Mouse (Mus musculus): ENCODE measurements around the gene Olfr1230.

Olfr1230 gene

DNA sequence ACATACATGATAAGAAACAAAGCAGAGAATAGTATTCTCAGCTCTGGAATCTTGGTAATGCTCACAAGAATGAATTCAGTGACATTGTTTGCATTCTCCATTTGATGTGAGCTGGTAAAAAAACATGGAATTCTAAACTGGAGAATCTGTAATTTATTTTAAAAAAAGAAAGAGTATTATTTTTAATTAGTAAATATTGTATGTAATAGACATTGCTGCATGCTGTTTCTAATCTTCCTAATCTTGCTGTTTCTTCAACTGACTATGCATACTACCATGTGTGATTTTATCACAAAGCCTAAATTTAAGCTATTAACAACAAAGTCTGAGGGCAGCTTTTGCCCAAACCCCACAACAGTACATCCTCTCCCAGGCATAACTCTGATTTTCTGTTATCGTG, at the start of gene Olfr1230:
Gene Olfr1230, minus strand, starts transcription at position 101 of the 400 bp plus-strand sequence.
- no peak for DNase-seq

DNA sequence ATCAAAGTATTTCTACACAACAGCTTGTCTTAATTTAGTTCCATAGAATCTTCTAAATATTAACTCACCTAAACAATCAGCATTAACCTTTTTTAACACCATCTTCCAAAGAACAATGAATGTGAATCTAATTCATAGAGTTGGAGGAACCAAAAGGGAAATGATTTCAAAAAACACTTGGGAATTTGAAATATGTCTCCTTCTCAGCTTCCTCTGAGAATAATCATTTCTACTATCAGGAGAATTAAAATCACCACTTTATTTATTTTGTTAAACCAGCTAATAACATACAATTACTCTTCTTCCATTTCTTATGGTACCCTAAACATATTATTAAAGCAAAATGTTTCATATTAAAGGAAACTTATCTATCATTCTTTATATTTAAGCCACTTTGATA, 45.2 kb upstream of the Olfr1230 start, which contains the start of gene Olfr1233:
Gene Olfr1233, minus strand, starts transcription at position 101 of the 400 bp plus-strand sequence.
- no peak for DNase-seq

DNA sequence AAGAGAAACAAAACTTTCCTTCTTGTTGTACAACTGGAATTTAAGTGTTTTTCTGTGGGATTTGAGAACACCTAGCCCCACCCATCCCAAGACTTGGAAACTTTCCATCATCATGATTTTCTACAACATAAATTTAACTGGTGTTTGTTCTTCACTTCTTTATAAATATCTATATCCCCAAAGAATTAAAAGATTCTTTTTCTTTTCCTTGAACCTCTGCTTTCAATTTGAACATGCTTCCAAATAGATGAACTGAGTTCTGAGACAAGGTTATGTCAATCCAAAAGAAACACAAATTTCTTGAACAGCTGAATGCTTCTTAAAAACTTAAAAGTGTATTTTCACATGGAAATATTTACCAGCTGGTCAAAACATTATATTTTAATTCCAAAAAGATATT, 32.5 kb upstream of the Olfr1230 start, which contains the start of gene Olfr1232:
Gene Olfr1232, minus strand, starts transcription at position 101 of the 400 bp plus-strand sequence.
- DNase-seq: no peak

DNA sequence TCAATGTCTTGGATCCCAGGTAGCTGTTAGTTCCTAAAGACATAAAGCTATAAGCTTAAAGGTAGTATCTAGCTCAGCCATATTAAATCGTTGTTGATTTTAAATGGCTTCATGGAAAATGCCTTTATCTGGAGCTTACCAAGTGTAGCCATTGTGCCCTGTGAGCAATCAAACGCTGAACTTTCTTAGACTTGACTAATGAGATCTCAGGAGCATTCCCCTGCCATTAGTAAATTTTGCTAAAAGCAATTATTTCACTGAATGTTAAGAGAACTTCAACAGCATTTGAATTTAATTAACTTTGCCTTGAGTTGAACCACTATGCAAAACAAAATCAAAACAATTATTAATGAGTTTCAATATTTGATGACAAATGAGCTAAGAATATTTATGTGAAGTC, 9.9 kb upstream of the Olfr1230 start, which contains the start of gene Olfr1231:
Gene Olfr1231, minus strand, starts transcription at position 101 of the 400 bp plus-strand sequence.
- no peak for DNase-seq

DNA sequence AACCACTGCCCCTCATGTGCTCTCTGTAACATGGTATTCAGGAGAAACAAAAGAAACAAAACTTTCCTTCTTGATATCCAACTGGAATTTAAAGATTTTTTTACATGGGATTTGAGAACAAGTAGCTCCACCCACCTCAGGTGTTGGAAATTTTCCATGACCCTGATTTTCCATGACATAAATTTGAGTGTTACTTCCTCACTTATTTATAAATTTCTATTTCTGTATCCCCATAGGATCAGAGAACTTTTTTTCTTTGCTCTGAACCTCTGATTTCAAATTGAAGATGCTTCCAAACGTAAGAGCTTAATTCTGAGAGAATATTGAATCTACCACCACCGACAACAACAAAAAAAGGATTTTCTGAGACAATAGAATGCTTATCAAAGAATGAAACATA, 9.2 kb downstream of the Olfr1230 start, which contains the start of gene Olfr1229:
Gene Olfr1229, minus strand, starts transcription at position 101 of the 400 bp plus-strand sequence.
- no peak for DNase-seq

DNA sequence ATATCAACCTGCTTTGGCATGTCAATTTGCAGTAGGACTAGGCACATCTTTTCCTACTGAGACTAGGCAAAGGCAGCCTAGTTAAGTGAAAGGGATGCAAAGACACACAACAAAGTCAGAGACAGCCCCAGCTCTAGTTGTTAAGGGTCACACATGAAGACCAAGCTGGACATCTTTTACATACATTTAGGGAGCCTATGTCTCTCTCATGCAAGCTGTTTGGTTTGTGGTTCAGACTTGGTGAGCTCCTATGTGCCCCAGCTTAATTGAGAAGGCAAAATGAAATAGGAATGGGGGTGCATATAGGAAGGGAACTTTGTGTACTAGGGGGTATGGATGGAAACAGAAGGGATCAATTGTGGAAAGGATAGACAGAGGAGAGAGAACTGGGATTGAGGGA, 43.1 kb downstream of the Olfr1230 start, which contains the start of gene Olfr1228:
Gene Olfr1228, minus strand, starts transcription at position 101 of the 400 bp plus-strand sequence.
- DNase-seq: no peak
